Mouse (Mus musculus): ENCODE measurements around the gene Rhd.

GRCm38 (mm10) chr4:134915223-134916050 is 51.1 kb downstream of the Rhd start:
- no peak for TF ChIP-seq POLR2A (IDR thresholded peaks at IDR 0.05; ENCODE audit: control insufficient read depth, low read depth, low read length)
- TF ChIP-seq CTCF (IDR thresholded peaks at IDR 0.05; ENCODE audit: control insufficient read depth, insufficient read depth, insufficient replicate concordance, low read depth, low read length), result no peak
